Mouse (Mus musculus) monocyte, adult 5-6 weeks (primary cell): Measurements from ENCODE around the gene Cdk19. TPM values are rescaled to one million over a fixed set of nuclear protein-coding genes. Genes with fewer than 3 reads are reported as not detected.
"Not testable (repeated sequence)": the region's sequence is repeated elsewhere in the genome, so short reads cannot be mapped to it uniquely, and the experiment has no call there.

Source experiments
- ATAC-seq: fragments of 153-309, 156-312 bp; replicated peaks from 2 replicates; pipeline ENCODE4 v1.8.0; 2017; ENCODE audit warnings: mild to moderate bottlenecking; ENCODE audit not compliant: low TSS enrichment, insufficient number of reproducible peaks, severe bottlenecking, poor library complexity, low FRiP score
- total RNA-seq: library from RNA; stranded (forward); fragments of 200-1000, 200-491, 200-594 nt; gene quantifications from 3 replicates; pipeline ENCODE4 v1.2.3, GENCODE M21; 2017

The Cdk19 gene
- 33.4 to 38.2 TPM (median 36.1 TPM) in 3 replicates for total RNA-seq

DNA sequence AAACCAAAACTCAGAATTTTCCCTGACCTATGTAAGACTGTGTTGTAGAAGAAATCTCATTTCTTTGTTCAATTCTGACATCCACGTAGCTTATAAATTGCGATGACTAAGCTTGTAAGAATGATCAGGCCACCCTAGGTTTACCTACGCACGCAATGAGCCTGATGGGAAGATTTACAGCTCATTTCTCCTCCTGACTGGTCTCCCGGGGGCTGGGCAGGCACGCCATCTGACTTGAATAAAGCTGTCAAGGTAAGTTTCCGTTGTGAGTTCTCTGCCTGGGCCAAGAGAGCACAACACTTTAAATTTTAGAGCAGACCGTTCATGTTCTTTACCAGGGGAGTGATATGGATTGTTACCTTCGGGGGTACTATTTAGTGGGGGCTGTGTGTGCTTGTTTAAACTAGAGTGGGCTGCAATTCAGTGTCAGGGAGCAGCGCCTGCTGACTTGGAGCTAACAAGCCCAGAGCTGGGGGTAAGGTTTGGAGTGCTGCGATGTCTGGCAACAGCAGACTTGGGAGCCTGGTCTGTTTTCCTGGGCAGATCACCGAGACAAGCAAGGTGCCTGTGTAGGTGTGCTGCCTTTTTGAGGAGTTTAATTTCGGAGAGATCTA, at the start of gene Cdk19:
Cdk19 (plus strand) TSS at position 214 of the 614 bp plus-strand sequence.
- ATAC-seq = no peak

DNA sequence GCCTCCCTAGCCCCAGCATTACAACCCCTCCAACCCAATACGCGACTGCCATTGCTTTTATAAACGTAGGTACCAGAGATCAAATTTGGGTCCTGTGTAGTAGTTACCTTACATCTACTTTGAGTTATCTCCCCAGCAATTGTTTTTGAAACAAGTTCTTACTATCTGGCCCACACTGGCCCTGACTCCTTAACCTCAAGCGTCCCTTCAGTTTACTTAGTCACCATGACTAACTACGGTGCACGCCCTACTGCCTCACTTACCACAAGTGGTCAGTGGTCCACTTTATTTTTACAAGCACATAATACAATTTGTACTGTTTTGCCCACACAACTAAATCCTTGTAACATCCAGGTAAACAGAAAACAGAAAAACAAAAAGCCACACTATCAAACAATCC, 46.7 kb upstream of the Cdk19 start:
- ATAC-seq = no peak

DNA sequence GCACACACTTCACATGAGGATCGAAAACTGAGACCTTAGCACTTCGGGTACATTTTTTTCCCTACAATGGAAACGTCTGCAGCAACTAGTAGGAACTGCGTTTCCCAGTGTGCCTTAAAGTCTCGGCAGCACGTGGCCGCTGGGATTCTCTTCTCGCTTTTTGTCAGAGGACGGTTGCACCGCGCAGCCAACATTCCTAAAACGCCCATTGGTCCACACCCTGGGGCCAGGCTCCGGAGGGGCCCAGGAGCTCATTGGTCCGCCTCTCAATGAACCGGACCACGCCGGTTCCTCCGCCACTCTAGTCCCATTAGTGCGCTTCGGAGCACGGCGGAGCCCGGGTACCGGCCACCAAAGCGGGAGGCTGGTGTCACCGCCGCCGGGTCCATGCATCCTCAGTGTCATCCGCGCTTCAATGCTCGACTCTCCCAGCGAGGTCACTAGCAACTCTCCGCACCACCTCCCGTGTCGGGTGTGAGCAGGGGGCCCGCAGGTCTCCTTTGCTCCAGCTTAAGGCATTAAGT, 38.7 kb upstream of the Cdk19 start:
- ATAC-seq = peak; percentile 71

DNA sequence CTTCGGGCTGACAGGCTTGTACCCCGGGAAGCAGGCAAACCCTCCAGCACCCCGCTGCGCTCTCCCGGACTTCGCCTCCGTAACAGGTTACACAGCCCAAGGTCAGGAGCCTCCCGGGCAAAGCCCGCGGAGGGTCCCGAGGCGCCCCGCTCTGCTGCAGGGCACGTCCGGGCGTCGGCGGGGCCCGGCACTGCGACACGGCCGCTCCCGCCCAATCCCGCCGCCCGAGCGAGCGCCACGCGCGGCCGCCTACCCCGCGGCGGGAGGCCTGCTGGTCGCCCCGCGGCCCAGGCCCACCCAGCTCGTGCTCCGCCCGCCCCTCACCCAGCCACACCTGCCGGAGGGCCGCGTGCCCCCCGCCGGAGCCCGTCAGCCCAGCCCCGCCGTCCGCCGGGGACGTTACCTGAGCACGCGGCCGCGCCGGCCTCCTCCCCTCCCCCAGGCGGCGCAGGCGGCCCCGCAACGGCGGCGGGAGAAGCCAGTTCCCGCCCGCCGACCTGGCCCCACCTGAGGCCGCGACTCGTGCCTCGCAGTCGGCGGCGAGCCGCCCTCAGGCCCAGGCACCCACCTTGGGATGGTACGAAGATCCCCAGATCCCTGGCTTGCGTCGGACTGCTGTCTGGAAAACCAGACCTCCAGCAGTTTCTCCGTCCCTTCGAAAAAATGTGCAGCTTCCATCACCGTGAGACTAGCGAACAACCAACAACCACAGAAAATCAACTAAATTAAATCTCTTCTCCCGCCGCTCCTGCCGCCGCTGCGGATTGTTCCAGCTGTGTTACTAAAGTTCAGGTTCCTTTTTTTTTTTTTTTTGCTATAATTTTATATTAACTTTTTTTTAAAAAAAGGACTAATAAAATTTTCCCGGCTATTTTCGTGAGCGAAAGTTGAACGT, 37.9 kb upstream of the Cdk19 start:
- not testable (repeated sequence) for ATAC-seq

DNA sequence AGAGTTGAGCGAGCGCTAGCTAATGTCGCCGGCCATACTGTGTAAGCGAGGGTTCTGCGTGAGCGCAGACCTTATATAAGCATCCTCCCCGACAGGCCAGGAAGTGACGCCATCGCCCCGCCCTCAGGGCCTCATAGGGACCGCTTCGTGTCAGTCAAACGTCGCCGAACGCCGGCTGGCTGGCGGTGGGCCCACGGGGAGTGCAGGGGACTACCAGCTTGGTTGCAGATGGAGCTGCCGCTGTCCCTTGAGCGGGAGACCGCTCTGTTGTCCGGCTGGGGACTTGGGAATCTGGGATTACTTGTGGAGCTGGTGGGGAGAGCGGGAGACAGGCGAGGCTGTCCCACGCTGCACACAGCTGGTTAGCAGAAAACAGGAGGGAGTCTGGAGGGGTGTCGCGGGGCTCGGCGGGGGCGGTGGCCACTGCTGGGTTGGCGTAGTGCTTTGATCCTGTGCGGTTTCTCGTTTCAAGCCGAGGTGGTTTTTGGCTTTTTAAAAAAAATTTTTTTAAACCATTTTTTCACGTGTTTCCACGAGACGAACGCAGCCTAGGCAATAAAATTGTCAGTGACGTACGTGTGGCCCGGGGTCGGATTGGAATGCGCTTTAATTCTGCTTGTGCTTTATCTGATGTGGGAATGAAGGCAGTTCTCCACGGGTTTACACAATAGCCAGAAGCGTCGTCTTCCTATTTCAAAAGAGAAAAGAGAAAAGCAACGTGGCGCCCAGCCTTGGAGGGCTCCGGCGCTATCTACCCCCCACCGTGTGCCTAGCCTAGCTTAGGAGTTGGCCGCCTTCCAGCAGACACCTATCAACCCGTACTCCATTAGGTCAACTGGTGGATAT, 37.0 kb upstream of the Cdk19 start, which contains the start of gene Amd1:
Amd1 (minus strand) TSS at position 47 of the 846 bp plus-strand sequence.
- ATAC-seq = peak; percentile 98

DNA sequence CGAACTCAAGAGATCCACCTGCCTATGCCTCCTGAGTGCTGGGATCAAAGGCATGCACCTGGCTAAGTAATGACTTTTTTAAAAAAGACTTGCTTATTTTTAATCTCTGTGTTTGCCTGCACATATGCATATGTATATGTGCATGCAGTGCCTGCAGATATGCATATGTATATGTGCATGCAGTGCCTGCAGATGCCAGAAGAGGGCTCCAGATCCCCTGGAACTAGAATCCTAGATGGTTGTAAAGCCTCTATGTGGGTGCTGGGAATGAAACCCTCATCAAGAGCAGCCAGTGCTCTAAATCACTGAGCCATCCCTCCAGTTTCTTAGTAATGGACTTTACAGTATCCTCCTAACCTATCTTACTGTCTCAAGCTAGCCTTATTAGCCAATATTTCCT, 33.4 kb upstream of the Cdk19 start:
- no peak for ATAC-seq

DNA sequence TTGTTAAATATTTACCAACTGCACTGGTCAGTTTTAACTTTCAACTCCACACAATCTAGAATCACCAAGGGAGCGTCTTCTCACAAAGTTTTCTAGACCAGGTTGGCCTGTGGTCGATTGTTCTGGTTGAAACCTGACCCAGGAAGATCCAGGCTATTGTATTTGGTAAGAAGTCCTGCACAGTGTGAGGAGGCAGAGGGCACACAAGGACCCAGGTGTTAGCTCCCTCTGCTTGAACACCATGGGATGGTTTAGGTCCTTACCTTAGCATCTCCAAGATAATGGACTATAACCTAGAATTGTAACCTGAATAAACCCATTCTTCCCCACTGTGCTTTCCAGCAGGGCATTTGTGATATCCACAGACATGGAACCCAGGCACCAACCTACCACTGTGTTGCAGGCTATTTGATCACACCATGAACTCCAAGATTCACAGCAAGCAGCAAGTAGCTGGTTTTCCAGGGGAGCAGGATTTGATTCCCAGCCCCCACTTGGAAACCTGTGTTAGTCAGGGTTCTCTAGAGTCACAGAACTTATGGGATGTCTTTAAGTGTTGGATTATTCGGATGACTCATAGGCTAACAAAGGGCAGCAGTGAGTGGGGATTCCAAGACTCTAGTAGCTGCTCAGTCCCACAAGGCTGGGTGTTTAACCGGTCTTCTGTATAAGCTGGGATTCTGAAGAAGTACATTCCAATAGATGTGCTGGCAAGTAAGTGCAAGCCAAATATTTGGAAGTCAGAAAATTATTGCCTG, 31.4 kb upstream of the Cdk19 start:
- no peak for ATAC-seq

DNA sequence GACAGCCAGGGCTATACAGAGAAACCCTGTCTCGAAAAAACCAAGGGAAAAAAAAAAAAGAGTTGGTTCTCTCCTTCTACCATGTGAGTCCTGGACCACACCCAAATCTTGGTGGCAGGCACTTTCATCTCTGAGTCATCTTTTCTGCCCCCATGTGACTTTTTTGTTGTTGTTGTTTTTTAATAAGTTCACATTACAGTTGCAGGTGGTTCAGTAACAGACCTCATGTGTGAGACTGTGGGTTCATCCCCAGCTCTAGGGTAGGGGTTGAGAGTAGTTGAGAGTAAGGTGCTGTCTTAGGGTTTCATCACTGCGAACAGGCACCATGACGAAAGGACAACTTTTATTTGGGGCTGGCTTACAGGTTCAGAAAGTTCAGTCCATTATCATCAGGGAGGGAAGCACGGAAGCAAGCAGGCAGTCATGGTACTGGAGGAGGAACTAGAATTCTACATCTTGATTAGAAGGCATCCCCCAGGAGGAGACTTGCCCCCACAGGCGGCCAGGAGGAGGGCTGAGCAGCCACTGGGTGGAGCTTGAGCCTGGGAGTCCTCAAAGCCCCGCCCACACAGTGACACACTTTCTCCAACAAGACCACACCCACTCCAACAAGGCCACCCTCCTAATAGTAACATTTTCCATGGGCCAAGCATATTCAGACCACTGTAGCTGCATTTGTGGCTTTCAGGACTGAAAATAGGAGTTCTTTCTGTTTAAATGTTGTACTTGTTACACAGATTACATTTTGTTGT, 29.3 kb upstream of the Cdk19 start:
- ATAC-seq = peak; percentile 86

DNA sequence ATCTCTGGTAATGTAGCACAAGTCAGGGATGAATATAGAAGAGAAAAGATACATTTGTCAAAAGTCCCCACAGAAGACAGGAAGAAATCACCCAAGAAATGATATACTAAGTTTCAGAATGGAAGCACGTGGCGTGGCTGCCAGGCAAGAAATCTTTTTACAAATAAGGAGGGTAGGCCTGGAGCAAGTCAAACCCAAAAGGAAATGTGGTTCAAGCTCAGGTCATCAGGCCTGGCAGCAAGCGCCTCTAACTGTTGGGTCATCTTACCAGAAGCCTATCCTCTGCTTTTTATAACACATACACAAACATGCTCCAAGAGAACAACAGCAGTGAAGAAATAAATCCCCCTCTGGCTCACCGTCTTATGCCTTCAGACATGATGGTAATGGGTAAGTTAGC, 26.6 kb upstream of the Cdk19 start:
- ATAC-seq = no peak

DNA sequence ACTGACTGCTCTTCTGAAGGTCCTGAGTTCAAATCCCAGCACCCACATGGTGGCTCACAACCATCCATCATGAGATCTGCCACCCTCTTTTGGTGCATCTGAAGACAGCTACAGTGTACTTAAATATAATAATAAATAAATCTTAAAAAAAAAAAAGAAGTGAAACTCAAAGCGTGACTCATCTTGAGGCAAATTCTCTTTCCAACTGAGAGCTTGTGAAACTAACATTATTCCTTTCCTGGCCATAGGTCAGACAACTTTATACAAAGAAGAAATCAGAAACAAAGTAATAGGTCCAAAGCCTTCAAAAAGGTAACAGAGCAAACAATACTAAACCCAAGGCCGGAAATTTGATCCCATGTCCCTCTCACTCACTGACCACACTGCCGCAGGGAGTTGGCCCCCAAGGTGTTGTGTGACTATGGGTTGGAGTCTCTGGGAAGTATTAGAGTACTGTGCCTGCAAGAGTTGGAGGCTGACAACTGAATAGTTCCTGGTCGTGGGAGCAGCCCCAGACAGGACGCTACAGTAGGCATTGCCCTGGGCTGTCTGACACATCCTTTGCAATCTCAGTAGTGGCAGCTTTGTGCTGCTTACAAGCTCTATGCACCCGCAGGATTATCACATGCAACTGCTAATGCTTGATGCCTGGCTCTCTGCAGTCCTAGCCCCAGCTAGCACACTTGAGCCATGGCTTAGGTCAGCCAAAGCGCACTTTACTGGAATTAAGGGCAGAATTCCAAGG, 22.4 kb upstream of the Cdk19 start:
- ATAC-seq = peak; percentile 59; the same call in 1 of the 2 replicates

DNA sequence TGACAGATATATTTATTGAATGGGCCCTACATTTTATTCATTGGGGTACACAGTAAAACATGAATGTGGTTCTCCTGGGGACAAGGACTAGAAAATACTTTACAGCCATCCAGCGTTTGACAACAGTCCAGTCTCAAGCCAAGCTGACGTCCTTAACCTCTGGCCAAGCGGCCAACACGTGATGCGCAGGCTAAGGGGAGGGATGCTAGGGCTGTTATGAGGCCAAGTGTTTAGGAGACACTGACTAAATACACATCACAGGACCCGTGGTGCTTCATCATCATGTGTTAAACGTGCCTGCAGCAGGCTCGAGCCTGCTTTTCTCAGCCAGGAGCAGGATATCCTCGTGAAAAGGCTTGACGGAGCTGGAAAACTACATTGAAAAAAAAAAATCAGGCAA, 19.1 kb upstream of the Cdk19 start:
- ATAC-seq = no peak

DNA sequence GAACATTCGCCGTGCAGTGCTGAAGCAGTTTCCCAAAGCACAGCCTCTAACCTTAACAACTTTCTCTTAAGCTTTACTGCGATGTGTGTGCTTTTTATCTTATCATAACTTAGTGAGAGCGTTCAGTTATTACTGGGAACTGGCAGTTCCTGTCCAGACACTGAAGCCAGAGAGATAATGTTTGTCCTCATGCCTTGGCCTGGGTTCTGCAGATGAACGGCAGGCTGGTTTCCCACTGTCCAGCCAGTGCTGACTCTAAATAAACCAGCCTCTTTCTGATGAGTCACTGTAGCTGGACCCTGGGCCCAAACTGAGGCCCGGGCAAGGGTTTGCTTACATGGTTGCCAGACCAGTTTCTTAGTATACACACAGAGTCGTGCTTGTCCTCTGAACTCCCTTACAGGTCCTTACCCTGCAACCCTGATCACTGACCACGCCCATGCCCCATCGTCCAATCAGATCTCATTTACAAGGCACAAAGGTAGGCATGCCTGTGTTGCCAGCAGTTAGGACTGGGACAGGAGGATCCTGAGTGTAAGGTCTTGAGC, 11.3 kb upstream of the Cdk19 start:
- ATAC-seq = no peak

DNA sequence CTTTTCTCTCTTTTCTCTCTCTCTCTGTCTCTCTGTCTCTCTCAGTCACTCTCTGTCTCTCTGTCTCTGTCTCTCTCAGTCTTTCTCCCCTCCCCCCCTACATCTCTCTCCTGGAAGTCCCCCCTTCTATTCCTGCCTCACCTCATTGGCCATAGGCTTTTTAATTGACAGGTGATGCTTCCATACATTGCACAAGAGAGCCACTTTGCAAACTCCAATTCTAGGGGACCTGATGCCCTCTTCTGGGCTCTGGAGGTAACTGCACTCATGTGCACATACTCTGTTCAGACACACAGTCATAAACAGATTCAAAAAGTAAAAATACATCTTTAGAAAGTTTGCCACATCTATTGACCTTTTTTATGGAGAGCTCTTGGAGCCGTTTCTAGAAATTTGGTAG, 9.1 kb upstream of the Cdk19 start:
- ATAC-seq = no peak

DNA sequence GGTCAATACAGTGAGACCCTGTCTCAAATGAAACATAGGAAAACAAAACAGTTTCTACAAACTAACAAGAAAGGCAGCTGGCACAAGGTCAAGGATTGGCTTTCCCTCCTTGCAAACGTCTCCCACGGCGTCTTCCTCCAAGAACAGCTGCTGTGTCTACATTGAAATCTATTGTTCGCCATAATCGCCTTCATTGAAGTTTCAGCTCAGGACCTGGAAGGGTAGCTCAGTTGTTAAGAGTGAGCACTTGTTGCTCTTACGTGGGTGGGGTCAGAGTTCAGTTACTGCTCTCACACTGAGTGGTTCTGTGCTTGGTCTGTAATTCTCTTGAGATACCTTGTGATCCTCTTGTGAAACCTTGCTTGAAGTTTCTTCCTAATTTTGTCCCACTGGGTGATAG, 6.5 kb upstream of the Cdk19 start:
- no peak for ATAC-seq

DNA sequence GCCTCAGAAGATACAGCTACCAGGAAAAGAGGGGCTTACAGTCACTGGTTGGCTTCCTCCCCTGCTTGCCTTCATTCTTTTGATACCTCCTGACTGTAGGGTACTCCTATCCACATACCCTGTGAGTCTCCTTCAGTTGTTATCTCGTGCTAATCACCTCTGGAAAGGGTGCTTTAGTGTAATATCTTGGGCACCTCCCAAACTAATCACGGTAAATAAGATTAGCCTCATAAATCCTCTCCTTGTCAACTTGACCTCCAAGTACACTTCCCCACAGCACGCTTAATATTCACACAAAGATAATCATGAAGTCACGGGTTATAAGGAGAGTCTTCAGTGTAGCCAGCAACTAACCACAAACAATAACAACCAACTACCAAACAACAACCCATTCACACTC, 2.7 kb downstream of the Cdk19 start:
- no peak for ATAC-seq

DNA sequence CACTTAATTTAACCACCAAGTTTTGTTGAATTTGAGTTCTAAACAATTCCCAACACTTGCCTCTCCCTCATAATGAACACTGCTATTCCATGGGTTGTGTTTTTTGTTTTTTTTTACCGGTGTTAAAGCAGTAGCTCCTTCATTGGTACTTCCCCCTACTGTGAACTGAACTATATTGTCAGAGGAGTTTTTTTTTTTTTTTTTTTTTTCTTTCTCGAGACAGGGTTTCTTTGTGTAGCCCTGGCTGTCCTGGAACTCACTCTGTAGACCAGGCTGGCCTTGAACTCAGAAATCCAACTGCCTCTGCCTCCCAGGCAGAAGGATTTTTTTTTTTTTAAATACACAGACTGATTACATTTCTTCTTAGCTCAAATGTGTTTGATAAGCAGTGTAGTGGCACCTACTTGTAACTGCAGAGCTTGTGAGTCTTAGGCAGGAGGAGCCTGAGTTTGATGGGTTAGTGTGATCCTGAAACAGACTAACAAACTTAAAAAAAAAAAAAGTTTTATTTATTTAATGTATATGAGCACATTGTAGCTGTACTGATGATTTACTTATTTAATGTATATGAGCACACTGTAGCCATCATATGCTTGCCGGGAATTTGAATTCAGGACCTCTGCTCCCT, 7.5 kb downstream of the Cdk19 start:
- ATAC-seq = no peak
